Mouse (Mus musculus) kidney, postnatal 14 days (tissue): ENCODE data around the gene Rubcnl.
A peak's percentile ranks its signal among the peaks of the same experiment; 100 is the strongest.

ENCODE experiments used
- DNase-seq: peaks from one replicate; pipeline ENCODE4 v3.0.0; 2022; ENCODE audit warnings: mixed read lengths

Gene Rubcnl

GRCm38 (mm10) chr14:75017877-75018825, 2.3 kb downstream of the Rubcnl start:
- no peak for DNase-seq

- no peak for DNase-seq
Measured at GRCm38 (mm10) chr14:75018829-75019228, 3.0 kb downstream of the Rubcnl start.

DNA sequence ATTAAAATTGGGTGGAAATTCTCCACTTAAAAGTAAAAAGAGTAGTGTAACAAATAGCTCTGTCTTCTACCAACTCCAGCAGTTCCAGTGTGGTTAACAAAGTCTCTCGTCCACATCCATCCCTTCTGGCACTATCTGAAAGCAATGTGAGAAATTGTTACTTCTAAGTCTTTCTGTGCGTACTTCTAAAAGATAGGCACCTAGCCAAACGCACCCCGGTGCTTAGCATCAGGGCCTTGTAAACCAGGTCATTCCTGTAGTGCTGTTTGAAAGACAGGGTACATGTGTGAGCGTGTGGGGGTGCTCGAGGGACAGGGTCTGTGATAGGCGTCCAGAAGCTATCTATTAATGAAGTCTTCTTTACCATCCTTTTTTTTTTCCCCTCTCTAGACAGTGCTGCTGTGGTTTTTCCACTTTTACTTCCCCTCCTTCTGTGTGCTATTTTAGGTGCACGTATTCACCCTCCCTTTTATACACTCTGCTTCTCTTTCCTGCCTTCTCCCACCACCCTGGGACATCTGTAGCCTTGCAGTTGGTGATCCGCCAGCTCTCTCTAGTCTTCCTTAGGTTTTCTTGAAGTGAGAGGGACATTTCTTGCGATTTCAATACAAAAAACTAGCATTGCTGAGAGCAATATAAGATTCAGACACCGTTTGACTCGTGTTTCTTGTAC, 4.9 kb downstream of the Rubcnl start:
- DNase-seq, result no peak

GRCm38 (mm10) chr14:75022522-75022921, 6.7 kb downstream of the Rubcnl start:
- no peak for DNase-seq

- DNase-seq, result peak; percentile 22
Measured at GRCm38 (mm10) chr14:75024793-75025710, 9.2 kb downstream of the Rubcnl start.

DNA sequence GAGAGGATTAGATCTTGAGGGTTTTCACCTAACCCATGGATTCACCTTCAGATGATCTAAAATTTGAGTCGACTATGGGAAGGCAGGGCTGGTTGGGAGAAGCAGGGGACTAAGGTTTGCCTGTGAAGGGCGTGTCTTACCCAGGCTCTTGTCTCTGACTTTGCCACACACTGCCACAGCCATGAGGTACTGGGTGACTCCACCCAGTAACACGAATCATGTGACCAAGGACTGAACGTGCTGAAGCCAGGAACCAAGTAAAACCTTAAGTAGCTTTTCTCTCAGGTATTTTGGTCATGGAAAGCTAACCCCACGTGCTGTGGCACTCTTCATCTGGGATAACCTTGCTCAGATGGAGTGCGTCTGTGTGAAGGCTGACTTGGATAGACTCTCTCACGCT, 14.9 kb downstream of the Rubcnl start:
- no peak for DNase-seq

- no peak for DNase-seq
Measured at GRCm38 (mm10) chr14:75031999-75032575, 16.3 kb downstream of the Rubcnl start.

DNA sequence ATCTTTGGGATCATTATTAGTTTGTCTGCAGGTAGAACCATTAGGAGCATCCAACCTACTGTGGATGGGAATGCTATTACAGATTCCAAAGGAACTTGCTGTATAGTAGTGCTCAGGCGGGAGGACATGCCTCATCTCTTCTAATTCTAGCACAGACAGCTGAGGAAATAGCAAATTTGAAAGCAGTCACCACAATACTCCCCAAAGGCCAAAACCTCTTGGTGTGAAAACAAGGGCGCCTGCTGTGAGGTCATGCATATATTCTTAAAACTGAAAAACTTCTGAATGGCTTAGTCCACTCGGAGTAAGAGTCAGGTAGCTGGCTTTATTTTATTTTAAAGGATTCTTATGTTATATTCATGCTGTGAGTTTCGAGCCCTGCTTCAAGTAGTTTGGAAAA, 16.9 kb downstream of the Rubcnl start:
- no peak for DNase-seq

DNA sequence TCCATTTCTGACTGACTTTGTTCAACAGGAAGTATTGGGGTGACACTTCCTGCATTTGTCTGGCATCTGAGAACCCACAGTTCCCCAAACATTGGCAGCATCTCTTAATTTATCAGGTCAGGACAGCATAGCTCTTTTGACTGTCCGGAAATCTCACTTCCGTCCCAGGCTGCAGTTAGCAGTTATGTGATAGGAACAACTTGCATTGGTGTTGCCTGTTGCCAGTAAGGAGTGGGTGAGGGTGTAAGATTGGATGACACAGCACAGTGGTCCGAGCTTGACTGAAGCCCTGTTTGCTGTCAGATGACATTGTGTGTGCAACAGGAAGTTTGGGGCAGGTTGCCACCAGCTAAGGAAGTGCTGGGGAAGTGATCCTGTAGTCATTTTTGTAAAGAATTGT, 18.4 kb downstream of the Rubcnl start:
- peak; percentile 14 for DNase-seq

DNA sequence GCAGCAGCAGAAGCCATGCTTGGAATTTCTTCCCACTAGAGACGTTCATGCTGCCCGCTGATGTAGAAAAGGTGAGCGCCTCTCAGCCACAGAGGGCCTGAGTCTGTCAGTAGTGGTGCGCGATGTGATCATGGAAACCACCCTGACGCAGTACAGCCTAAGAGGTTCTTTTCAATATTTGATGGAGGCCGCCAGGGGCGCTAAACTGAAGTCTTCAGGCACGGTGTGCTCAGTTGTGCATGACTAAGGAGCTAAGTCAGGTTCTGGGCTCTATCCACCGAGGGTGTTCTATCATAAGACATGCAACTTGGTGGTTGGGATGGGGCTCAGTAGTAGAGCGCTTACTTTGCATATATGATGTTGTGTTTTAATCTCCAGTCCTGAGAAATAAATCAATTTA, 19.6 kb downstream of the Rubcnl start:
- no peak for DNase-seq

DNA sequence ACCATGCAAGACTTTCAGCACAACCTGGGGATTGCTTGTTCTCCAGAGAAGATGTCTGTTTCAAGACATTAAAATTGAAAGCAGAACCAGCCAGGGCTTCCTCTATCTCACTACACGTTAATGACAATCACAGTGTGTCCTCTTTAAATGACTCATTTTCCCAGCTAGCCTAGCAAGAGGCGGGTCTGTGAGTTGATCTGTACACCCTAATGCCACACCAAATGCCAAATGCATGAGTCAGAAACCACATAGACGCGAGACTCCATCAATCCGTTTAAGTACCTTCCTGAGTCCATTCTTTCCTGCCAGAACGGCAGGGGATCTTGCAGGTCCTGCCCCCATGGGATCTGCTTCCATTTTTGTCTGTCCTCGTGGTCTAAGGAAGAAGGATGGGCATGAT, 29.4 kb downstream of the Rubcnl start:
- DNase-seq, result no peak

- no peak for DNase-seq
Measured at GRCm38 (mm10) chr14:75052451-75052850, 36.6 kb downstream of the Rubcnl start.

GRCm38 (mm10) chr14:75054455-75055343, 38.9 kb downstream of the Rubcnl start:
- DNase-seq, result peak; percentile 12

- no peak for DNase-seq
Measured at GRCm38 (mm10) chr14:75056861-75057431, 41.1 kb downstream of the Rubcnl start.

DNA sequence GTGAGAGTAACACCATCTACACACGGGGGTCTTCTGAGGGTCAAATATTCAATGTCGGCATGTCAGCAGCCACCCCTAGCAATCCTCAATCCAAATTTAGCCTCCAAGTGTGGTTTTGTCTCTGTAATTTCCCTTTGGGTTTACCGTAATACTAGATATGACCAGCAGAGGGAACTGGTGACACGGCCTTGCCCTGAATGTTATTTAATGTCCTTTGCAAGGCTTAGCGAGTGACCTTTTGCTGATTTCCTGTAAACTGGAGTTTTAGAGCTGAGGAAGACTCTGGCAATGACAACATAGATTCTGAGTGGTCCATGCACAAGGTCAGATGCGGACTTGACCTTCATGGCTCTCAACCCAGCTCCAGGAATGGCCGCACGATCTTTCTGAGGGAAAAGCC, 44.7 kb downstream of the Rubcnl start:
- DNase-seq, result peak; percentile 44

DNA sequence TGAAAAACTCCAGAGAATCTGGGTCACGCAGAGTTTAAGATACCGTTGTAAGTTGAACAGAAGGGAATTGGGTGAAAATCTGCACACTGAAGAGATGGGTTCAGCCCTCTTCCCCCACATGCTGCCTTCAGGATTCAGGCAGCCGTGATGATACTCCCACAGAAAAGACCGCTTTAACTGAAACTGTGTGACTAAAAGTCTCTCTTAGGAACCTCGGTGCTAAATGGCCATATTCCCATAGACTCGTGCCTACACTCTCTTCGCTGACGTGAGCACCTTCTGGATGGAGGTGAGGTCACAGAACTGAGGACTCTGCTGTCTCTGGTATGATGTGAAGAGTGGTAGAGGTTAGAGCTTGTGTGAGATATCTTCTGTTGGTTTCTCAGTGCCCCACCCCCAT, 48.1 kb downstream of the Rubcnl start:
- no peak for DNase-seq

DNA sequence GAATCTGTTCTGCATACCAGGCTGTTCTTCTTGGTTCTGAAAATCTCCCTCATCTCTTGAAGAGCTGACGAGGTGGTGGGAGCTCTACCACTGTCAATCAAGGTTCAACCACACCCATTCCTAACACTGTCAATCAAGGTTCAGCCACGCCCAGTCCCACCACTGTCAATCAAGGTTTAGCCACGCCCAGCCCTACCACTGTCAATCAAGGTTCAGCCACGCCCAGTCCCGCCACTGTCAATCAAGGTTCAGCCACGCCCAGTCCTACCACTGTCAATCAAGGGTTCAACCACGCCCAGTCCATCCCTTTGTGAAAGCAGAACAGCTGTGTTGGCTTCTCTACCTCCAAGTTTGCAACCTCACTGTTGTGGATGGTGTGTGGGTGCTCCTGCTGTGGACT, 48.7 kb downstream of the Rubcnl start:
- DNase-seq, result no peak

- DNase-seq, result no peak
Measured at GRCm38 (mm10) chr14:75065211-75065610, 49.4 kb downstream of the Rubcnl start.

DNA sequence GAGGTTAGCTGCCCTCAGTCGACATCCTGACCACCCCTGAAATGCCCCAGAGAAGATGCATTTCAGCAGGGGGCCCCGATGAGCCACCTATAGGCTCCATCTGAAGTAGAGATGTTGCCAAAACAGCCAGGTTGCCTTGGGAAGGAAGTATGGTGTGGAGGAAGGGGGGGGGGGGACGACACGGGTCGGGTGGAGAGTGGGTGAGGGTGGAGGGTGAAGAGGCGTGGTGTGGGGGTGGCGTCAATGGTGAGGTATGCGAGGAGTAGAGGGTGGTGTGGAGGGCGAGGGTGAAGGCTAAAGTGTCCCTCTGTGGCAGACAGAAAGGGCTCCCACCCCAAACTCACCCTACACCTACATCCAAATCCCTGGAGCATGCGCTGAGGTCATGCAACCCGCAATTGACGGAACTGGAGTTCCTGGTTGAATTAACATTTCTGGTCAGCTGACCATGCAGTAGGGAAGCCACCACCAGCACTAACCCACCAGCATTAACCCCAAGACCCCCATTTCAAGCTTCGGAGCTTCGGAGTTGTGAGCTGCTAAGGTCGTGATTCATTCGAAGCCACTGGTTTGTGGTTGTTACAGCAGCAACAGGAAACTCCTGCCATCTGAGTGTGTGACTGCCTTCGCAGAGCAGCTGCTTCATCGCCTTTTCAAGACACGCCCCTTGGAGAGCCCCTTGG, 52.7 kb downstream of the Rubcnl start:
- DNase-seq, result no peak

DNA sequence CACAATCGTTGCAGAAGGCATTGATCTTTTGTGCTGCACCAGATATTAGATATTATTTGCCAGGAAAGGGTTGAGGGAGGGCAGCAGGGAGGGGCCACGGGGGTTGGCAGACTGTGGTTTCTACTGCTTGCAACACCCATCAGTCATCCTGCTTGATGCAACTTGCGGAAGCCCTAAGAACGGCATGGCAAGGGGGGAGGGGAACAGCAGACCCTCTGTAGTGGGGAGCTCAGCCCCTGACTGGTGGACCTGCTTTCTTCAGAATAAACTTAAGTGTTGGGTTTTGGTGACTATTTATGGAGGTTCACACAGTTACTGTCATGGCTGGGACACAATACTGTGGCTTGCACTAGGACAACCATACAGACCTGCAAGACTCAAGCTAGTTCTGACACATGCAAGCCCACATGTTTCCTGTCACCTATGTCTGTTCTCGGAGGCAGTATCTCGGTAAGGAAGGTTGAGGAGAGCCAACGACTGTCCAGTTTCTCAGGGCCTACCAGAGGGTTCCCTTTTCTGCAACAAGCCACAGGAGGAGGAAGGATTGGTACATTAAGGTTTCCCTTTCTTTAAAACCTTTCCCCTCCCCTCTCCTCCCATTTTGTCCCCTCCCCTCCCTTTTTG, 53.6 kb downstream of the Rubcnl start:
- DNase-seq, result no peak
